Mouse (Mus musculus) right cerebral cortex, postnatal 25 days (tissue): ENCODE measurements at regions not wholly inside any gene's neighbourhood (a gene's known extent, or its start where the extent isn't known, plus 50 kb on each side); places are given as distances from the start of the nearest gene placed in this dataset.
A peak's percentile ranks its signal among the peaks of the same experiment; 100 is the strongest.
"Not testable (repeated sequence)": the region's sequence is repeated elsewhere in the genome, so short reads cannot be mapped to it uniquely, and the experiment has no call there.

Source experiments
- DNase-seq: peaks from one replicate; pipeline ENCODE4 v3.0.0; 2022

DNA sequence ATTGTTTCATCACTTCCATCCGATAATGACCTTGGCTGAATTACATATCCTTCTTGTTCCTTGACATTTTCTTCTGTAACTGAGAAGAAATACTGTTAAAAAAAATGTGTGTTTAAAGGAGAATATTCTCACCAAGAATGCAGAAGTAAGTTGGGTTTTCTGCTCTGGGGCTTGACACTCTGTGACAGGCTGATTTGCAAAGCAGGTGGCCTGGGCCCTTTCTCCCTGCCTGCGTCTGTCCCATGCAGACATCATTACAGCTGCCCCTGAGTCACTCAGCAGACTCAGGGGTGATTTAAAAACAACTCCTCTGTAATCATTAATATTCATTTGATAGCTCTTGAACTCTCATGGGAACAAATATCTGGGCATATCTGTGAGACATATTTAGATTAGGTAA lies 229.4 kb upstream of the Synpr start:
- no peak for DNase-seq

DNA sequence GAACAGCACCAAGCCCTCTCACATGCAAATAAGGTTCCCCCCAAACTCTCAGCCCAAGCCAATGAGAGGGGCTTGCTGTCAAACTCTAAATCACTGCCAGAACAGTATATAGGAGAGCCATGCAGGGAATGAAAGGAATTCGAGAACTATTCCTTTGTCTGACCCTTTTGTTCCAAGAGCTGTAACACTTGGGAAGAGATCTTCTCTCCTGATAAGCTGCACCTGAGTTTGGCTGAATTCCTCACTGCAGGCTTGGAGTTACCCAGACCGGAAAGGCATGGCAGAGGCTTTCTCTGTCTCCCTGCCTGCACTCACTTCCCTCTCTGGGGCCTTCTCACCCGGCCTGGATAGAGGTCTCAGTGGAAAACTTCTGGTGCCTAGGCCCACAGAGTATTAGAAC lies 219.7 kb upstream of the Cadps start:
- DNase-seq, result not testable (repeated sequence)

DNA sequence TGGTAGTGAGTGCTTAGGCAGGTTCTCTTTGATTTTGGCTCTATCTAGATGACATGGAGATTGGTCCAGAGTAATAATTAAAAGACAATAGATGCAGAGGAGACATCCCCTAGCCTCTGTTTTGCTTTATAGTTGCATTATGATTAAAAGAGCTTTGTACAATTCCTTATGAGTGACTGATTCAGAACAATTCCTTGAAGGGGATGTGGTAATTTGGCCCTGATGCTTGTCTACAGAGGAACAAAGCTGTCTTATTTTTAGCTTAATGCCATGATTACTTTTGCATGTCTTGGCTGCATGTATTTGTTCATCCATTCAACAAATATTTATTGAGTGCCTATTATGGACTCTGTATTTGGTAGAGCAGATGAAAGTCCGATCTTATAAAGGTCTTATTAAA lies 218.9 kb upstream of the Cadps start:
- no peak for DNase-seq

DNA sequence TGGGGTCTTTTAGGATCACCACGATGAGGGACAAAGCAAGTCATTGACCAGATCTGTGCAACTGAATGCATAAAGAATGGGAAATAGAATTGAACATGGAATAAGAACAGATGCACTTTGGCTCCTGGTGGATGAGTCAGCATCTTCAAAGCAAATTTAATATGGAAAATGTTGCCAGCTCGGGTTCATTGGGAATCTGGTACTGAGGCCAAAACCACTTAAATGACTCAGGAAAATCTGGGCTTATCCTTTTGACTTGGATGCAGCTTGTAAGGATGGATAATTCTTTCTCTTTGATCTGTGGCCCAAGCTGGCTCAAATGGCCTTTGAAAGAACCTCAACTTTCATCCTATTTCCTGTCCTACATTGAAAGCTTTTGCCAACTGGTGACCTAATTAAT lies 217.3 kb upstream of the Cadps start:
- DNase-seq, result no peak

DNA sequence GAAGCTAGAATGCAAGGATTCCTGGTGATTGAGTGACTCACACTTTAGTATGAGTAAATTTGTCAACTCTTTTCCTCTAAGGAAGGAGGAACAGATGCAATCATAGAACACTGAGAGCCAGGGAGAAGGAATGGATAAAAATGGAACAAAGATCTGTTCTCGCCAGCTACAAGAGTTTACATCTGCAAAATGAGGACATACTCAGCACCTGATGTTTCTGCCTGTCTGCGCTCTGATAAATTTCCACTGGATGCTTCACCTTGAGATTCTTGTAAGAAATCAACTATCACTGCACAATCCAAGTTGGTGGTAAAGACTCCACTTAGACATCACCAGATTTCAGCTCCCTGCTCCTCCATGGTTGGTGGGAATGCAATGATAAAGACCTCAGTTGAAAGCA lies 214.5 kb upstream of the Cadps start:
- DNase-seq, result peak; percentile 18

DNA sequence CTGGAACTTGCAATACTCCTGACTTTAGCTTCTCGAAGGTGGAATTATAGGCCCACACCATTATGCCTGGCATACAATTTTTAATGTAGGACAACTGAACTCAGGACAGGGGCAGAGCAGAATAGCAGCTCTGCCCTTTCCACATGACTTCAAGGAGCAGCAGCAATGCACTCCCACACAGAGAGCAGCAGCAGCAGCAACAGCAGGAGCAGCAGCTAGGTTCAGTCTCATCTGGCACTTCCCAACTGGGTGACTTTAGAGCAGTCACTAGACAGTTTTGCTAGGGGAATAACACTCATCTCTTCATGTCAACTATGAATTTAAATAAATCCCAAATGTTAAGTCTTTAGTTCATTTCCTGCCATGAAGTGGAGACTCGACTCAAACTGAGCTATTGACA lies 206.9 kb upstream of the Cadps start:
- no peak for DNase-seq

DNA sequence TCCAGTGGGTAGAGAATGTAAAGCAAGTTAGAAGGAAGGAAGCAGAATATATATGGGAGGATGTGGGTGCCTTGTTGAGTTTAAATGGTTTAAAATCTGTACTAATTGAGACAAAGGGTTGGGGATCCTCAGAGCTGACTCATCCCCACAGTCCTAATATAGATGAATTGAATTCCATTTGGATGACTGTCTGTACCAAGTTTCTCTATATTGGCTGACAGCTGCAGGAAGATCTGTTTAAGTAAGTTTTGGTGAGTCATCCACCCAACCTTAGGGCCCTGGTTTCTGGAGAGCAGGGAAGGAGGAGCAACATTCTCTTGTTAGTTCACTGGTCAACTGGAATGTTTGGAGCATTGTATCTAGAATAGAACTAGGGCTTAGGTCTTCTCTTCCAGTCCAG lies 199.9 kb upstream of the Cadps start:
- no peak for DNase-seq

DNA sequence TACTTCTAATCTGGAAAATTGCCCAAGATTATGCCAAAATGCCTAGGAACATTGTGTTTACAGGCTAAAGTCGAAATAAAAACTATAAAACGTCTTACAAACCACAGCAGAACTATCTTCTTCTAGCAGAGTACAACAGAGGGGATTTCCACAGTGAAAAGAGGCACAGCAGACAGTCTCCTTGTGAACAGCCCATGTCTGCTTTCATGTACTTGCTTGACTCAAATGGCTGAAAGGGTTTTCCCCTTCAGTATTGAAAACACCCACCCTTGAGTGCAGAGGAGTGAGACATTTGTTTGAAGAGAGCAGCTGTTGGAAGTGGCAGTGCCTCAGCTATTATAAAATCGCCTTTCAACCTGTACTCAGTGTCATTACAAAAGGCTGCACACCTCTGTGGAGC lies 188.2 kb upstream of the Cadps start:
- no peak for DNase-seq

DNA sequence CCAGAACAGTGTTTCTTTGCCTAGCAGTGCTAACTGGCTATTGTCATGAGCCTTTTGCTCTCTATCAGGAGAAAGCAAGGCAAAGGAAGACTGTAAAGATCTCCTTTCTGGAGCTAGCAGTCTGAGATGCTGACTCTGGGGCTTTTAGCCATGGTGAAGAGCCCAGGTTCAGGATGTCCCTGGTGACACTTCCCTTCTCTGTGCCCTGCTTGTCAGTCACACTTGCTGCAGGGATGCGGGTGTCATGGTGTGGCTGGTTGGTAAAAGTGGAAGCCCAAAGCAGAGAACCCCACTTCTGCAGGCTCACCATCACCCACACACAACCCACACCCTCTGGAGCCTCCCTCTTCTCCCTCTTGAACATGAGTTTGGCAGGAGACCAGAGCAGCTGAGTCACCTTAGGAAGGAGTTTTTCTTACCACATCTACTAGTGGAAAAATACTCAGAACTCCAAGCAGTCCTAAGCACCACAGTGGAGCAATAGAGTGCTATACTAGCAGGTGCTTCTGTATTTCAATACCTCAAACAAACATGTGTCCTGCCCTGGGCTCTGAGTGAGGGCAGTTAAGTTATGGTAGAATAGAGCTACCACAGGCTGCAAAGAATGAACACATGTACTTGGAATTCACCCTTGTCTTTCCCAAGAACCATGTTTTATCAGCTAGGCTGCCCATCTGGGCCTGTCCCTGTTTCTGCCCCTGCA lies 178.3 kb upstream of the Cadps start:
- peak; percentile 79 for DNase-seq

DNA sequence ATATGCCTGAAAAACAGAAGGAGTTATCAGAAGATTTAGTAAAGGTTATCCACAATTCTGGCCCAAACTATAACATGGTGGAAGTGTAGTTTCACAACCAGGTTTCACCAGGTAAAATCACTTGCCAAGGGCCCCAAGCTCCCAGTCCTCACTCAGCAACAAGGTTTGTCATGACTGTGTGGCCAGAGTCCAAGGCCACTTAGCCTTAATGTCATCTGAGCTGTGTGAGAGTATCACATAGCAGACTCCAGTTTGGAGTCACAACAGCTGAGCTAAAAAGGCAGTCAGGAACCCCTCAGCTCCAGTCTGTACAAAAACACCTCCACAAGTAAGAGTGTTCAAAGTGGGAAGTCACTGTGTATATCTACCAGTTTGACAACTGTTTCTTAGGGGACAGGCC lies 156.5 kb upstream of the Cadps start:
- no peak for DNase-seq

DNA sequence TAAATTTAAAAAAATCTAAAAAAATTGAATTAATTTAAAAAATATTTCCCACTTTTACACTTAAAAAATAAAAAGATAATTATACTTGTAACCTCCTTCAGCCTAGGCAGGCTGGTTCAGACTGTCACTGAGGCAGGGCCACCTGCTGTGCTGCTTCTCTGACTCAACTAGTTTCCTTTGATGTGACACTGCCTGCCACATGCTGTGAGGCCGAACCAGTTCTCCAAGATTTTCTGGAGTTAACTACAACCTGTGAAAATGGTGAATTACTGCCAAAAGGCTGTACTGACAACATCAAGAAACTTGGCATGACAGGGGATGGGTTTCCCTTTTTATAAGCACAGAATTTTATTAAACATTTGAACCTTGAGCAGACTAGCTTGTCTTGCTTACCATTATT lies 143.6 kb upstream of the Cadps start:
- no peak for DNase-seq

DNA sequence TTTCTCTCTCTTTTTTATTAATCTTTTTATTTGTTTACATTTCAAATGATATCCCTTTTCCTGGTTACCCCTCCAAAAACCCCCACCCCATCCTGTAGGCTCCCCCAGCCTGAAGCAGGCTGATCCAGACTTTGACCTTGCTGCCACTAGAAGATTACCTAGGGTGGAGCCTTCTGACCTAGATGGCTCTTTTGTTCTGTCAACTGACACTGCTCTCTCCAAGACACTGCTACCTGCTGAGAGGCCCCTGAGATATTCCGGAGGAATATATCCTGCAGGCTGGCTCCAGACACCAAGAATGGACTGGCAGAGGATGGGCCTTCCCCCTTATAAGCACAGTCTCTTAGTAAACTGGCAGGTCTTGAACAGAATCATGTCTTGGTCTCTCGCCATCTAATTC lies 135.0 kb upstream of the Cadps start:
- DNase-seq, result not testable (repeated sequence)

DNA sequence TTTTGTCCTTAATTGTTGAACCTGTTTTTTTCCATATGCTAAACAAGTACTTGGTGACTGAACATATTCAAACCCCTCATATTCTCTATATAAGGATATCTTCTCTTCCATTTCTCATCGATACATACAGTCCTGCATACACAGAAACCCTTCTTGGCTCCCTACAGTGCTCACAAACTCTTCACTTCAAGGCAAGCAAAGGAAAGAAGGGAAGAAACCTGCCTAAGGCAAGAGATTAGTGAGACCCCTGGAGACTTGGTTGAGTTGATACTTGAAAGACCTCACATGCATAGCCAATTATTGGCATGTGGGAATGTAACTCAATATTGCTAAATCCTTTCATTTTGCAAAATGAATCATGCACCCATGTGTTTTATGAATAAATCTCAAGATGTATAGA lies 128.0 kb upstream of the Cadps start:
- DNase-seq, result no peak

DNA sequence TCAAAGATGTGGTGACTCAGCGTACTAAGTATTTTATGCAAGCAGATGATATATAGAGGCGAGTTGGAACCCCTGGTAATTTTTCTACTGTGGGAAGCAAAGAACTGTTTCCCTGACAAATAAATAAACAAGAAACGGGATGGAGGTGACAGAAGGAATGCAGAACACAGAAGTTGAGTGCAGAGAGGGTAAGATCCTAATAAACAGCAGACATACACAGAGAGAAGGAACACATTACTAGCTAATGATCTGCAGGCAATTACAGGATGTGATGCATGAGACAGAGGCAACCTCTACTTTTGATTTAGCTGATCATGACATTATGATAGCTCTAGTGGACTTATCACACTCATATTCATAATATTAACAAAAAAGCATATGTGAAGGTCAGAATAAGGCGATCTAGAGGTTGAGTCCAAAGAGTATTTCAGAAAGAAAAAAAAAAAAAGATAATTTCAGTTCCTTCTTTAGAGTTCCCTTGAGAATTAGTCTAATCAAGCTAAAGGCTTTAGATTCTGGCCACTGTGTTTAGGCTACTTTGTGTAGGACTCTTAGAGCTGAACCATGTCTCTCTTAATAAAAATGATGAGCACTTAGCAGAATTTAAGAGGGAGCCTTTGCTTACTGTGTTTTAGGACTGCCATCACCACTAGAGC lies 115.9 kb upstream of the Cadps start:
- DNase-seq, result no peak

DNA sequence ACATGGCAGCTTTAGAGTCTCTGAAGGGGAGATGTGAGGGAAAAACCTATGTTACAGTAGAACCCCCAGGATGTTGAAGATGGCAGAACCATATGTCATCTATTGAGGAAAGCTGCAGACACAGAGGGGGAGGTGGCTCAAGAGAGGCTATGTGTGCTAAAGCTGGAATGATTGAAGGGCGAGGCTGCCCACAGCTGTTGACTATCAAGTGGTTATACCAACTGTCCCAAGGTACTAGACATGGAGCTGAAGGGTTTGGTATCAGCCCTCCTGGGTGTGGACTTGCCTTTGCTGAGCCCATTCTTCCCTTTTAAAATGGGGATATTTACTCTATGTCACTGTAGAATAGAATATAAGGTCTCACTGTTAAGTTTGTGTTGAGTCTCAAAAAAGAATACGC lies 113.5 kb upstream of the Cadps start:
- DNase-seq, result no peak

DNA sequence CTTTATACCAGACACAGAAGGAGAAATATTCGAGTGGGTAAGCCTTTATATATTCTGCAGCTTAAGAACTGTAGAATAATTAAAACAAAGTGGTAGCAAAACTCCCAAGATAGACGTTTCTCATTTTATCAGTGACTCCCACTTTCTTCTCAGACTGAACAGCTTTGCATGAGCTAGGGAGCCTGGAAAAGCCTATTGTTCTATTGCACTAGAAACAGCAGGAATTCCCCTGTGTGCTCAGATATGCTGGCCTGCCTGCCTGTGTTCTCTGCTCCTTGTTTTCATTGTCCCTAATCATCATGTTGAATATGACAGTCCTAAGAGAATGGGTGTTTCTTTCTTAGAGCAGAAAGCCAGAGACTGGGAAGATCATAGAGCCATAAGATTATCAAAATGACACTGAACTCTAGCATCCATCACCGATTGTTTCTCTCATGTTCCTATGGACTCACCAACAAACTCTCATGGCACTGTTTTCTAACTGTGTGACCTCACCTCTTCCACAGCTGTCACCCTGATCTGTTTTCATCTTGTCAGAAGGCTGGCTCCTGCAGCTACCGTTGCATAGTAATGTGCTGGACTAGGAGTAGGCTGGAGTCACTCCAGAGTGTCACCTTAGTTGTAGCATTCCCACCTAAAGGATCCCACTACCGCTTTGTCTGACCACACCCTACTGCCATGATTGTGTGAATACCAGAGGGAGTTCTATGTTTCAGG lies 108.9 kb upstream of the Cadps start:
- DNase-seq, result no peak

DNA sequence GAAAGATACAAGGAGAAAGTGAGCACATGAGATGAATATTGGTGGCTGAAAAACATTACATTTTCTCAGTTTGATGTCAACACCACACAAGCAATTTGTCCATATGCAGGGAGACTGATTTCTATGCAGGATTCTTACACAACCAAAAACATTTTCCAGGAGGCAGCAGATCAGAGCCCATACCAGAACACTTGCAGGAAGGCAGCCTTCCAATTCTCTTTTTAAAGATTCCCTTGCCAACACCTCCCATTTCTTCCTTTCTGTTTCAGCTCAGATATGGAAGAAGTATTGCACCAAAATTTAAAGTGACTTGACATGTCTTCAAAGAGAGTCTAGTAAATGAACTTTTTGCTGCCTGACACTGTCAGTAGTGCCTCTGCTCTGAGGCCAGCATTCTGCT lies 100.7 kb upstream of the Cadps start:
- DNase-seq, result peak; percentile 6

DNA sequence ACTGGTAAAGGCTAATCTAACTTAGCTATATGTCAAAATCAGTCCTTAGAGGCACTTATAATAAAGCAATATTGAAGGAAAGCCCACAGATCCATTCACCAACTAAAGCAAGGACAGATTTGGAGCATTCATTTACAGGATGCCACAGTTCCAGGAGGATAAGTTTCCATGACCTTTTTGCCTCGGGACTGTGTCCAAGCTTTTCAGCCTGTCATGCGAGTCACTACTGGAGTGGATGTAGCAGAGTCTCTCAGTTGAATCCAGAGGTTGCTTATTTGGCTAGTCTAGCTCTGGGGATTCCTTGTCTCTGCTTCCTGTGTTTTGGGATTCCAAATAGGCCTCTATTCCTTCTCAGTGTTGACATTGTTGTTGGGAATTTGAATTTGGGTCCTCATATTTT lies 92.6 kb upstream of the Cadps start:
- no peak for DNase-seq

DNA sequence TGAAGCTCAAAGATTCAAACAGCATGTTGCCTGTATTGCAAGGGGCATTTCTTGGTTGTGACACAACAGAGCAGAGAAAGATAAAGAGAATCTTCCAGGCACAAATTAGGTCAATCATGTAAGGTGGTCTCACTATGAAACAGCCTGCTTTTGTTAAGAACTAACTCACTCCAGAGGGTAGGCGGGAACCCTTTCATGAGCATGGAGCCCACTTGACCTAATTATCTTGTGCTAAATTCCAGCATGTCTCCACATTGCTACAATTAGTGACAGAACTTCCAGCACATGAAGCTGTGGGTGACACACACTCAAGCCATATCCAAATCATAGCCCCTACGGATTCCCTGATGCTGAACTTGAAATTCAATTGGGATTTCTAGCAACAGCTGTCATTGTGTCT lies 91.1 kb upstream of the Cadps start:
- DNase-seq, result no peak

DNA sequence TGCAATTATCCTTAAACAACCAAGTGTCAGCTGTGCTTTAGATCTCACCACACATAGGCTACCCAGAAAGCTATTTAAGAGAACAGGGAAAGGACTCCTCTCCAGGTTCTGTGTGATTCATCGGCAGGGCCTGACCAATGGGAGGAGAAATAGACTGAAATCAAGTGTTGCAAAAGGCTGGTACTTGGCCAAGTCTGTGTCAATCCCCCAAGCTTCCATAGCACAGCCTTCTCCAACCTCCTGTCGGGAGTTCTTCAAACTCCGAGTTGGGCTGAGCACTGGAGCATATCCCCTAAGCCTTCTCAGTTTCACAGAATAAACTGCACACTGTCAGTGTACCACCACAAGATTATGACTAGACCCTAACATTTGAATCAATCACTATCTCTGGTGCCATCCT lies 90.5 kb upstream of the Cadps start:
- no peak for DNase-seq

DNA sequence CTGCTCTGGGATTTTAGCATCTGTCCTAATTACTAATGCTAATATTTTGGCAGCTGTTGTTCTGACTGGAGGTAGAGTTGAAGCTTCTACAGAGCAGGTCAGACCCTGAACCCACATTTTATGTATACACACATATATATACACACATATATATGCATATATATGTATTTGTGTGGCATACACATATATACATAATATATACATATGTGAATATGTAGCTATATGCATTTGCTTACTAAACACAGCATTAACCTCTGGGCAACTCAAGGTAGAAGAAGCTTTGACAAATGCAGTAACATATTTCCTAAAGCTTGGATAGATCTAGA lies 54.4 kb upstream of the Cadps start:
- DNase-seq, result no peak

DNA sequence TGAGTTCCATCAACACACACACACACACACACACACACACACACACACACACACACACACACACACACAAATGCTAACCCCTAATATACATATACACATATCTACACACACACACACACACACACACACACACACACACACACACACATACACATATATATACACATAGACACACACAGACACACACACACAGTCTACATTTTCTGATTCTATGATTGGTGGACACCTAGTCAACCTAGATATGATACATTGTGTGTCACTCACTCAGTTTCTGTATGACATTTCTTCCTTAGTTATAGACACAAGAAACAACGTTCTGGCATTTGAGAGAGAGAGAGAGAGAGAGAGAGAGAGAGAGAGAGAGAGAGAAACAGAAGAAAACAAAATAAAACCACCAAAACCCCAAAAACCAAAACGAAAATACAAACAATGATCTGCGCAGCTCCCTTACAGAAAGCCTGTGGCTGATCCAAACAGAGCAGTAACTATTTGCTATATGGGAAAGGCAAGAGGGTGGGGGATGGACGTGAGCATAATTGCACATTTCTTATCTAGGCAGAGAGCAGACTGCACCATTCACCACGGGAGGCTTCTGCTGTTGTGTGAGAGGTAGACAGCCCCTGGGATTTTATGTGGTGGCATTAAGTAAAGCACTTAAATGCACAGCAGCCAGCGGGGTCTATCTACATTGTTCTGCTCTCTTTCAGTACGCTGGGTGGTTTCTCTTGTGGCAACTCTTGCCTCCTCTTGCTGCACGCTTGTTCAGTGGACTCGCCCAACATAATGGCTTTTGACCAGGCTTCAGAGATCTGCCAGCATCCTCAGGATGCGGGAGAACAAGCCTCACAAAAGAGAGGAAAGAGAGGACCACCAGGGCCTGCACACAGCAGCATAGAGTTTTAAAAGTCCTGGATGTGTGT lies 53.8 kb upstream of the Cadps start:
- peak; percentile 9 for DNase-seq
